Mouse (Mus musculus) forebrain, embryonic 11.5 days (tissue): ENCODE measurements around the gene Slc29a4. TPM values are rescaled to one million over a fixed set of nuclear protein-coding genes. Genes with fewer than 3 reads are reported as not detected.

Experiments used
- ATAC-seq: fragments of 200-750 bp; cut with Nextera tagmentation; replicated peaks from 2 replicates; pipeline ENCODE4 v1.8.0; 2017; ENCODE audit warnings: moderate TSS enrichment; ENCODE audit not compliant: low FRiP score
- DNase-seq: peaks from one replicate; pipeline ENCODE4 v3.0.0-alpha.2; 2017; ENCODE audit warnings: low spot score
- H3K27ac ChIP-seq: fragments of 300-500 bp; sonication (generic); 2 replicates; pipeline ENCODE4 v1.5.1; 2014; ENCODE audit warnings: low read depth, low read length
- H3K27me3 ChIP-seq: fragments of 300-500 bp; sonication (generic); 2 replicates; pipeline ENCODE4 v1.6.1; 2014; ENCODE audit warnings: mild to moderate bottlenecking, low read length, mixed read lengths; ENCODE audit not compliant: control insufficient read depth, insufficient read depth
- H3K36me3 ChIP-seq: fragments of 300-500 bp; sonication (generic); 2 replicates; pipeline ENCODE4 v1.6.1; 2014; ENCODE audit warnings: mild to moderate bottlenecking, low read length, moderate library complexity, mixed read lengths; ENCODE audit not compliant: control insufficient read depth, insufficient read depth
- H3K4me1 ChIP-seq: fragments of 300-500 bp; sonication (generic); replicated peaks from 2 replicates; pipeline ENCODE4 v1.6.1; 2014; ENCODE audit warnings: low read length, mixed read lengths; ENCODE audit not compliant: control insufficient read depth, insufficient read depth
- H3K4me2 ChIP-seq: fragments of 300-500 bp; sonication (generic); 2 replicates; pipeline ENCODE4 v1.6.1; 2014; ENCODE audit warnings: low read depth, mild to moderate bottlenecking, low read length, moderate library complexity, mixed read lengths; ENCODE audit not compliant: severe bottlenecking
- H3K4me3 ChIP-seq: fragments of 300-500 bp; sonication (generic); 2 replicates; pipeline ENCODE4 v1.5.1; 2014; ENCODE audit warnings: low read depth, low read length
- H3K9ac ChIP-seq: fragments of 300-500 bp; sonication (generic); 2 replicates; pipeline ENCODE4 v1.6.1; 2014; ENCODE audit warnings: low read length
- H3K9me3 ChIP-seq: fragments of 300-500 bp; sonication (generic); 2 replicates; pipeline ENCODE4 v1.6.1; 2016; ENCODE audit warnings: low read length, mixed read lengths; ENCODE audit not compliant: control insufficient read depth
- WGBS: fragments of 180-500 bp; shearing (Covaris S2); extraction: QIAGEN DNeasy Blood & Tissue Kit; methylation state at CpG from one replicate; pipeline ENCODE4 v1.1.7; 2014; 5-methylcytosine and 5-hydroxymethylcytosine counted together
- polyA plus RNA-seq: library from polyadenylated mRNA; unstranded; fragments of >200 nt; fragmentation: Nextera tagmentation; extraction: Ambion mirVana; gene quantifications from 2 replicates; pipeline ENCODE4 v1.2.1, GENCODE M21; 2014

Slc29a4 gene
- polyA plus RNA-seq, 1 experiment from 2014 or later, result 31.3 TPM

DNA sequence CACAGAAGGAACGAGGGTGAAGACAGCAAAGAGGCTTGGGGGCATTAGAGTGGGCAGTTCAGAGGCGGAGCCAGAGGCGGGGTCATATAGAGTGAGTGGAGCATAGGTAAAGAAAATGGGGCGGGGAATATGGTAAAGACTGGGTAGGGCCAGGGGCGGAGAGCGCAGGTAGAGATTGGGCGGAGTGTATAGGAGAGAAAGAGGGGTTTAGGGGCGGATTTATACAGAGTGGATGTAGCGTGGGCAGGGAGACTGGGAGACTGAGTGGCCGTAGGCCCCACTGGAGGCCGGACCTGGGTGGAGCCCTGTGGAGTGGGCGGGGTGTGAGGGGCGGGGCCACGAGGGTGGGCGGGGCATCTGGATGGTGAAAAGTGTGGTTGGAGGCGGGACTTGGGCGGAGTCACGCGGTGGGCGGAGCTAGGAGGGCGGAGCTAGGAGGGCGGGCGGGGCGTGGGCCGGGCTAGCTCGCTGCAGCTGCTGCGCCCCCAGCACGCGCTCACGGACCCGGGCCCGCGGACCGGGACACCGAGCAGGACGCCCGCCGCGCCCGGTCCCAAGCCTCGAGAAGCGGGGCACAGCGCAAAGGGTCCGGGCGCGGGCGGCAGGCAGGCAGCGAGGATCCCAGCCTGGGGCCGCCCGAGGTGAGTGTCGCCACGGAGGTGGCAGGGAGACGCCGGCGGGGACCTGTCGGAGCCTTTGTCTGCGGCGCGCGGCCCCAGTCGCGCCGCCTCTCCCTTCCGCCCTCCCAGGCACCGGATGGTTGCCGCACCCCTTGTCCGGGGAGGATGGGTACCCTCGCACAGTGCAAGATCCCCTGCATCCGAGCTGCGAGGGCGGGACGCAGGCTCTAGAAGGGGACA, 9.6 kb downstream of the Slc29a4 start:
- Histone ChIP-seq H3K4me3 (peak overlapping the region; percentile 70), H3K4me1 (peaks cover 7% of the 10 kb centered on the region; the same call in 1 of the 2 replicates), H3K9me3 (no peaks in the 10 kb centered on the region), H3K27me3 (peaks cover 9% of the 10 kb centered on the region; the same call in 1 of the 2 replicates), H3K36me3 (no peaks in the 10 kb centered on the region), H3K4me2 (peak overlapping the region; percentile 95), H3K9ac (peak overlapping the region; percentile 87), H3K27ac (peak overlapping the region; percentile 25; the same call in 1 of the 2 replicates)
- under 1% methylated on average over 55 of the region's 72 CpGs for WGBS
- ATAC-seq (peak; percentile 88), DNase-seq (peak; percentile 94)

DNA sequence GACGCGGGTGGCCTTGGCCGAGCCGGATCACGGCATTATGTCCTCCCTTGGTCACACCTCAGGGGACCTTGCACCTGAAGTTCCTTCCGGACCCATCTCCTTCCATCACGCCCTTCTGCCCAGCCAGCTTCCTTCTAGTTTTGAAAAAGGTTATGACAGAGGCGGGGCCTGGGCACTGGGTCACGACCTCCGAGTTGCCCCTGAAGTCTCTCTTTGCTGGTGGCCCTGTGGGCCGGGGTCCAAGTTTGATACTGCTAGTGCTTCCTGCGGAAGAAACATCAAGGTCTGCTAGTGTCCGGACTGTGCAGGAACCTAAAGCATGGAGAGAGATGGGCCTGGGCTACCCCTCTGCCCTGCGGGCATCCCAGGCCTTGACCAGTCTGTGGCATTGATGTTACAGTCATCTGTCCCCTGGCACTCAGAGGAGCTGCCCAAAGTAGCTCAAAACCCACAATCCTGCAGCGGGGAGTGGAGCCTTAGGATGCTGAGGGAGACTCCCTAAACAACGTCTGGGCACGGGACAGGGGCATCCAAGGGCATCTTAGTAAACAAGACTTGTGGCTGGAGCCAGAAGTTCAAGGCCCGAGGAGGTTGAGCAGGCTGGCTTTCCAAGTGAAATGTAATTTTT, 10.3 kb downstream of the Slc29a4 start:
- WGBS, result 25% methylated on average over 18 of the region's 18 CpGs
- Histone ChIP-seq H3K27ac (no peak overlapping the region), H3K4me2 (peak overlapping the region; percentile 95), H3K9me3 (no peaks in the 10 kb centered on the region), H3K36me3 (no peaks in the 10 kb centered on the region), H3K4me3 (peak overlapping the region; percentile 70), H3K4me1 (peaks cover 7% of the 10 kb centered on the region; the same call in 1 of the 2 replicates), H3K9ac (peak overlapping the region; percentile 87), H3K27me3 (peaks cover 9% of the 10 kb centered on the region; the same call in 1 of the 2 replicates)
- DNase-seq (no peak), ATAC-seq (0 out of 2 replicates have a peak, but pooled peaks have one; percentile 10)

DNA sequence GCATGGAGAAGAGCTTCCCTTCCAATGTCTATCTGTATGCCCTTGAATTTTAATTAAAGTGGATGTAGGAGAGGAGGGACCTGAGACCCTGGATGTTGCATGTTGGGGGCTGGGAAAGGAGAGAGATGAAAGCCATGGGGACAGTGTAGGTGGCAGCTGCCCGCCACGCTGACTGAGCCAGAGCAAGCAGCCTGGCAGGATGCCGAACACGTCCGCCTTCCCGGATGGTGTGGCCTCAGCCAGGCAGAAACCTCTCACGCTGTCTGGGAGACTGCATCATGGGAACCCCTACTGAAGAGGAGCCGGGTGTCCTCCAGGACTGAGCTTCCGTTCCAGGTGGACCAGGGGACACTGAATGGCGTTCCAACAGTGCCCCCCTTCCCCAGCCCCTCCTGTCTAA, 11.3 kb downstream of the Slc29a4 start:
- Histone ChIP-seq H3K9me3 (no peaks in the 10 kb centered on the region), H3K27ac (no peak overlapping the region), H3K9ac (no peak overlapping the region), H3K4me1 (peaks cover 7% of the 10 kb centered on the region; the same call in 1 of the 2 replicates), H3K27me3 (peaks cover 9% of the 10 kb centered on the region; the same call in 1 of the 2 replicates), H3K36me3 (no peaks in the 10 kb centered on the region), H3K4me3 (no peak overlapping the region), H3K4me2 (no peak overlapping the region)
- 91% methylated on average over 10 of the region's 10 CpGs for WGBS
- ATAC-seq, result no peak
- no peak for DNase-seq

DNA sequence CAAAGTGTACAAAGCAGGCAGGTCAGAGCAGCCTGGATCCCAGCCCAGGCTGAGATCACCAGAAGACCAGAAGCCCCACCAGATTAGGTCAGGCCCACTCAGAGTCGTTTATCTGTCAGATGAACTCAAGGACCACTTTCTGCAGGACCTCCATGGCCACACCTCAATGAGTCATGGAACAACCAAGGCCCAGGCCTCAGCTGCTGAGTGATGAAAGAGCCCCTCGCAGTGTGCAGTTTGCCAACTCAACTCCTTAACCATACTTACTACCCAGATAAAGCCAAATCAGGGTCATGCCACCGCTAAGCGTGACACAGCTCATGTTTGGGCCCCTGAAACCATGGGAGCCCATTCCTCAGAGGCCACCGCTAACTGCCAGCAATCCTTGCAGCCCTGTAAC, 15.4 kb downstream of the Slc29a4 start:
- 94% methylated on average over 5 of the region's 5 CpGs for WGBS
- H3K4me3 ChIP-seq, result no peak overlapping the region
- no peak for ATAC-seq

DNA sequence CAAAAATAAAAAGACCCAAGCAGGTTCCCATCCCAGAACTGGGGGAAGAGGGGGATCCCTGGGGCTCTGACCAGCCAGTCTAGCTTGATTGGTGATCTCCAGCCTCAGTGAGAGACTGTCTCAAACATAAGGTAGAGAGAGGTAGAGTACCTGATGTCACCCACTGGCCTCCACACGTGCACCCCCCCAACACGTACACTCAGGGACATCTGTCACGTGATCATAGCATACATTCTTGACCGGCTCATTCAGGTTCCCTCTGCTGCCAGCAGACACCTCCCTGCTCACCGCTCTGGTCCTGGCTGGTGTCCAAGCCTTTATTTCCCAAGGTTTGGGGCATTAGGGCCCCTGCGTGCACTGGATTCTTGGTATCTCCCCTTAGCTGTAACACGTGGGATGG, 17.1 kb downstream of the Slc29a4 start:
- DNase-seq (no peak), ATAC-seq (no peak)
- 87% methylated on average over 7 of the region's 7 CpGs for WGBS
- Histone ChIP-seq H3K36me3 (peaks cover 4% of the 10 kb centered on the region; the same call in 1 of the 2 replicates), H3K4me2 (no peak overlapping the region), H3K9me3 (peaks cover 4% of the 10 kb centered on the region; the same call in 1 of the 2 replicates), H3K4me1 (no peaks in the 10 kb centered on the region), H3K9ac (no peak overlapping the region), H3K27ac (no peak overlapping the region), H3K4me3 (no peak overlapping the region), H3K27me3 (no peaks in the 10 kb centered on the region)

More for the DNA sequence above, 15.4 kb downstream of the Slc29a4 start:
- Histone ChIP-seq H3K9ac (no peak overlapping the region), H3K9me3 (peaks cover 4% of the 10 kb centered on the region; the same call in 1 of the 2 replicates), H3K4me2 (no peak overlapping the region), H3K36me3 (peaks cover 4% of the 10 kb centered on the region; the same call in 1 of the 2 replicates), H3K4me1 (peaks cover 4% of the 10 kb centered on the region; the same call in 1 of the 2 replicates), H3K27ac (no peak overlapping the region), H3K27me3 (no peaks in the 10 kb centered on the region)
- no peak for DNase-seq

DNA sequence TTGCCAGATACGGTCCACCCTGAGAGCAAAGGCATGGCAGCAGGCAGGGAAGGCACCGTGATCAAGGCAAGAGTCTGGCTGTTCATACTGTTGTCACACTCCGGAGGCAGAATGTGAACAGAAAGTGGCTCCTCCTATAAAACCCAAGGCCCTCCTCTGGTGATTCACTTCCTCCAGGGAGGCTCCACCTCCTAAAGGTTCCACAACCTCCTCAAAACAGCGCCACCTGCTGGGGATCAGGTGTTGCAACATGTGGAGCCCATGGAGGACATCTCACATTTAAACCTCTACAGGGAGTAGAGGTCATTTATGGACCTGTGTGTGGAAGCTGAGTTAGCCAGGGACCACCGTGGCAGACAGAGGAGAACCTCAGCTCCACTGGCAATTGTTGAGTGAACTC, 20.1 kb downstream of the Slc29a4 start:
- Histone ChIP-seq H3K4me2 (no peak overlapping the region), H3K4me1 (no peaks in the 10 kb centered on the region), H3K36me3 (peaks cover 4% of the 10 kb centered on the region; the same call in 1 of the 2 replicates), H3K4me3 (no peak overlapping the region), H3K27ac (no peak overlapping the region), H3K27me3 (no peaks in the 10 kb centered on the region), H3K9ac (no peak overlapping the region), H3K9me3 (peaks cover 4% of the 10 kb centered on the region; the same call in 1 of the 2 replicates)
- WGBS, result 80% methylated on average over 5 of the region's 5 CpGs
- no peak for DNase-seq
- ATAC-seq, result no peak

DNA sequence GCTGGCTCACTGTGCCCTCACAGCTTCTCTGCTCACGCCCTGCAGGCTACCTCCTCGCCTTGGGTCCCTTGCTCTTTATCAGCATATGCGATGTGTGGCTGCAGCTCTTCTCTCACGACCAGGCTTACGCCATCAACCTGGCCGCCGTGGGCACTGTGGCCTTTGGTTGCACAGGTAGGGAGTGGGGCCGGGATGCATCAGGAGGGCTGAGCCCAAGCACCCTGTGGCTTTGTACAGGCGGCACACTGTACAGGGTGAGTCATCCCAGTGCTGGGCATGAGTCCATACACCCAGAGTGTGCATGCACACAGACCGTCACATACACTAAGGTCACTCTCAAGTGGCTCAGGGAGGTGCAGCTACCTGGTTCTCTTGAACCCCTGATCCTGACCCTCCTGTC, 21.7 kb downstream of the Slc29a4 start:
- H3K27me3 ChIP-seq, result no peaks in the 10 kb centered on the region
- no peak overlapping the region for H3K9ac ChIP-seq
- no peak for DNase-seq
- peaks cover 4% of the 10 kb centered on the region; the same call in 1 of the 2 replicates for H3K36me3 ChIP-seq
- no peak overlapping the region for H3K4me3 ChIP-seq
- peaks cover 4% of the 10 kb centered on the region; the same call in 1 of the 2 replicates for H3K9me3 ChIP-seq
- no peak overlapping the region for H3K4me2 ChIP-seq
- H3K27ac ChIP-seq, result no peak overlapping the region
- H3K4me1 ChIP-seq, result no peaks in the 10 kb centered on the region
- 86% methylated on average over 10 of the region's 10 CpGs for WGBS
- ATAC-seq, result no peak

DNA sequence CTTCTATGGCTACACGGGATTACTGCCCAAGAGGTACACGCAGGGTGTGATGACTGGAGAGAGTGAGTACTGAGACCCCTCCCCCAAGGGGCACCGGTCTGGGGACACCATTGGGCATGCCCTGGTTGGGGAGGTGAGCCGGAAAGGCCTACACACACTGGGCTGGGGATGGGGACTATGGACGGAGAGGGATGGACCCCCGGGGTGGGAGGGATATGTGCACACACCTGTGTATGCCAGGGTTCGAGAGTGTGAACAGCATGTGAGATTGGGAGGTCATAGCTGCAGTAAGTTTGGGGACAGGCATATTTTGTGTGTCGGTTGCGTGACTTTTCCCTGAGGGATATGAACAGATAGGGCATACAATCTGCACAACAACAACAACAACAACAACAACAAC, 22.7 kb downstream of the Slc29a4 start:
- 85% methylated on average over 9 of the region's 9 CpGs for whole genome bisulfite sequencing
- no peak overlapping the region for H3K9ac ChIP-seq
- H3K36me3 ChIP-seq, result peaks cover 4% of the 10 kb centered on the region; the same call in 1 of the 2 replicates
- DNase-seq (no peak), ATAC-seq (no peak)
- peaks cover 4% of the 10 kb centered on the region; the same call in 1 of the 2 replicates for H3K9me3 ChIP-seq
- H3K4me1 ChIP-seq, result no peaks in the 10 kb centered on the region
- no peak overlapping the region for H3K4me2 ChIP-seq
- no peak overlapping the region for H3K4me3 ChIP-seq
- no peak overlapping the region for H3K27ac ChIP-seq
- H3K27me3 ChIP-seq, result no peaks in the 10 kb centered on the region
